Mouse (Mus musculus) urinary bladder, postnatal 4 days (tissue): ENCODE measurements around the gene Colq.
"Not testable (repeated sequence)": the region's sequence is repeated elsewhere in the genome, so short reads cannot be mapped to it uniquely, and the experiment has no call there.

Source experiments
- DNase-seq, 2 experiments: peaks; one replicate each; pipeline ENCODE4 v3.0.0; 2021 to 2022; ENCODE audit warnings: low spot score in 2 of 2

Gene Colq

GRCm38 (mm10) chr14:31591243-31591642 lies at the start of gene Colq:
Gene Colq, minus strand, starts transcription at chr14:31591343.
- no peak for DNase-seq

- peak in 1 of 2 experiments; percentile 18 for DNase-seq
These were observed 49.3 kb upstream of the Colq start, which contains the start of gene Gm49387 for GRCm38 (mm10) chr14:31640346-31640889. Gene Gm49387, minus strand, starts transcription at chr14:31640878.

- DNase-seq, result no peak
These were observed 39.5 kb upstream of the Colq start for GRCm38 (mm10) chr14:31630677-31631076.

- DNase-seq, result no peak
These were observed 31.6 kb upstream of the Colq start for GRCm38 (mm10) chr14:31622748-31623147.

GRCm38 (mm10) chr14:31620591-31621223 lies 29.6 kb upstream of the Colq start:
- DNase-seq, result no peak

- no peak for DNase-seq
These were observed 26.9 kb upstream of the Colq start for GRCm38 (mm10) chr14:31617997-31618396.

- DNase-seq, result no peak
These were observed 26.1 kb upstream of the Colq start for GRCm38 (mm10) chr14:31617204-31617603.

GRCm38 (mm10) chr14:31613671-31614070 lies 22.5 kb upstream of the Colq start:
- no peak for DNase-seq

GRCm38 (mm10) chr14:31611986-31612385 lies 20.8 kb upstream of the Colq start:
- DNase-seq, result no peak

- DNase-seq, result no peak
These were observed 14.4 kb upstream of the Colq start for GRCm38 (mm10) chr14:31605514-31605913.

- DNase-seq, result no peak
These were observed 13.8 kb upstream of the Colq start for GRCm38 (mm10) chr14:31604916-31605315.

GRCm38 (mm10) chr14:31602616-31602979 lies 11.5 kb upstream of the Colq start:
- DNase-seq, result not testable (repeated sequence)

GRCm38 (mm10) chr14:31601908-31602615 lies 10.9 kb upstream of the Colq start:
- no peak for DNase-seq

- no peak for DNase-seq
These were observed 6.3 kb upstream of the Colq start for GRCm38 (mm10) chr14:31597446-31597845.

- DNase-seq, result no peak
These were observed 5.3 kb upstream of the Colq start for GRCm38 (mm10) chr14:31596408-31596807.

GRCm38 (mm10) chr14:31594693-31595092 lies 3.5 kb upstream of the Colq start:
- no peak for DNase-seq

- no peak for DNase-seq
These were observed 1.9 kb upstream of the Colq start for GRCm38 (mm10) chr14:31593036-31593435.

GRCm38 (mm10) chr14:31586451-31586850 lies 4.7 kb downstream of the Colq start:
- no peak for DNase-seq

GRCm38 (mm10) chr14:31583082-31583481 lies 8.1 kb downstream of the Colq start:
- DNase-seq, result no peak

GRCm38 (mm10) chr14:31577966-31578735 lies 13.0 kb downstream of the Colq start:
- DNase-seq, result no peak

- no peak for DNase-seq
These were observed 14.1 kb downstream of the Colq start for GRCm38 (mm10) chr14:31576846-31577697.
